In genomic region chr1:193362078-193362477, GRCm38 (mm10) we compare ENCODE assay signal across 21 mouse cellular contexts. TPM values are rescaled to one million over a fixed set of nuclear protein-coding genes. Genes with fewer than 3 reads are reported as not detected.
"Had no signal": no experiment of that assay in that cellular context is flagged by ENCODE, and none has a peak within 500 bp of the region (broad histone marks: within the 10 kb centered on the region; RNA-seq: fewer than 3 reads in every experiment).

No protein-coding gene starts in this region.

- ATAC-seq: midbrain, embryonic 16.5 days had no signal

- H3K27me3 ChIP-seq: midbrain, embryonic 12.5 days; neural tube, embryonic 13.5 days; neural tube, embryonic 15.5 days had no signal

- H3K4me3 ChIP-seq: midbrain, embryonic 10.5 days; midbrain, embryonic 12.5 days; myocyte; neural tube, embryonic 13.5 days; neural tube, embryonic 15.5 days had no signal

- H3K9me3 ChIP-seq: midbrain, embryonic 10.5 days; midbrain, embryonic 12.5 days; neural tube, embryonic 13.5 days; neural tube, embryonic 15.5 days had no signal

- DNase-seq: lung, adult 18-20 months; lung, embryonic 14.5 days; lung, postnatal 10 days; lung, postnatal 4 days; midbrain, embryonic 14.5 days; retina, postnatal 1 day; right cerebral cortex, adult 18-20 months; right cerebral cortex, postnatal 25 days; right cerebral cortex, postnatal 4 days; spleen, adult 18-20 months; thymus, adult 2 months; thymus, postnatal 25 days; thymus, postnatal 4 days had no signal

- H3K27ac ChIP-seq: midbrain, embryonic 12.5 days; neural tube, embryonic 13.5 days; neural tube, embryonic 15.5 days had no signal

RNA-seq across cellular contexts. Expression of gene Camk1g, which starts 8.0 kb away (rescaled TPM):
- total RNA-seq: megakaryocyte, adult 5-6 weeks; megakaryocyte-erythroid progenitor cell, adult 5-6 weeks had no signal
